Mouse (Mus musculus) brain, embryonic 18.5 days (tissue): Measurements from ENCODE around the gene Gba2.

Experiments
- DNase-seq: peaks from one replicate; pipeline ENCODE4 v3.0.0-alpha.2; 2012; ENCODE audit warnings: low read depth, low spot score

Gene Gba2

DNA sequence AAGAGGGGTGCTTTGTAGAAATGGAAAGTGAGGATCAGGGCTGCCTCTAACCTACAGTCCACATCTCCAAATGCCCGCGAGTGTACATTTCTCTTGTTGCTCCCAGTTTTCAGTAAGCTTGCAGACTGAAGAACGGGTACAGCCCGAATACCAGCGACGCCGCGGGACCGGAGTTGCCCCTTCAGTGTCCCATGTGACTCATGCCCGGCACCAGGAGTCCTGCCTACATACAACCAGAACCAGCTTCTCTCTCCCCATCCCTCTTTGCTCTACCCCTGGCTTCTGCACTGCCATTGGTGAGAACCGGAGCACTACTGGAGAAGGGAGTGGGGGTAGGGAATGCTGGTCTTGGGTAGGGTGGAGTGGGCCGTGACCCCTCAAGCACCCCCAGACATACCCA, 2.7 kb upstream of the Gba2 start:
- no peak for DNase-seq

DNA sequence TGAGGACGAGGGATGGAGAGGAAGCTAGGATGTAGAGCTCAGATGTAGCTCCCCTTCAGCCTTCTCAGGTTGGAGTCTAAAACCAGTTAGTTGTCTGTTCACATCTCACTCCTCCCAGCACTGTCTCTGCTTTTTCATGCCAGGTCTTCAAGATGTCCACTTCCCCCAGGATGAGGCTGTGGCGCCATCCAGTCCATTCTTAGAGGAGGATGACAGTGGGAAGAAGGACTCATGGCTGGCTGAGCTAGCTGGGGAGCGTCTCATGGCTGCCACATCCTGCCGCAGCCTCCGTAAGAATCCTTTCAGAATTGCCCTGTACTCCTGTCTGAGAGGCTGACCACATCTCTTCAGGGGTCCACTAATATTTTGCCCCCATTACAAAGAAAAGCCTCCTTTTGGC, 2.0 kb upstream of the Gba2 start:
- DNase-seq: no peak

DNA sequence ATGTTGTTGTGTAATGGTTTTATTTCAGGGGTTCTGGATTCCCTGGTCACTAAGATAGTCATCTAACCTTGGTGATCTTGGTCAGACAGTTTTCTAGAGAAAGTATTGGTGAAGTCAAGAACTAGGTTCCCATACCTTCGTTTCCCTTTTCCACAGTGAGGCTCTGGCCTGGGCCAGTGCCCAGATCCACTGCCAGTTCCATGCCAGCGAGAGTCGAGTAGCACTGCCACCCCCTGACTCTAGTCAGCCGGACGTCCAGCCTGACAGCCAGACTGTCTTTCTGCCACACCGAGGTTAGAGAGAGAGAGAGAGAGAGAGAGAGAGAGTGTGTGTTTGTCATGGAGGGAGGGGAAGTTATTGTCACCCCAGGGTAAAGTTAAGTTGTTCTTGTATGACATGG, 1.1 kb upstream of the Gba2 start:
- DNase-seq: no peak

DNA sequence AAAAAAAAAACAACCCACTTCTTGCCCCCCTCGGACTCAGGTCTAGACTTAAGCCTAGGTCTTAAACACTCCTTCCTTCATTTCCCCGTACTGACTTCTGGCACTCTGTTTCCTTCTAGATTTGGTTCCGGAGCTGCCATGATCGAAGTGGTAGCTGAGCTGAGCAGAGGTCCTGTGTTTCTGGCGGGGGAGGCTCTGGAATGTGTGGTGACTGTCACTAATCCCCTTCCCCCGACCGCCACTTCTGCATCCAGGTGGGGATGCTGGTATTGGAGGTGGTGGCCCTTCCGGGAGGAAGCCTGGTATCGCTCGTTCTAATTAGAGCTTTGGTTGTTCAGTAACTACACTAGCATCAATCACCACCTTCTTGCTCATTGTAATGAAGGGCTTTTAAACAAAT, 583 bp upstream of the Gba2 start:
- DNase-seq: no peak

DNA sequence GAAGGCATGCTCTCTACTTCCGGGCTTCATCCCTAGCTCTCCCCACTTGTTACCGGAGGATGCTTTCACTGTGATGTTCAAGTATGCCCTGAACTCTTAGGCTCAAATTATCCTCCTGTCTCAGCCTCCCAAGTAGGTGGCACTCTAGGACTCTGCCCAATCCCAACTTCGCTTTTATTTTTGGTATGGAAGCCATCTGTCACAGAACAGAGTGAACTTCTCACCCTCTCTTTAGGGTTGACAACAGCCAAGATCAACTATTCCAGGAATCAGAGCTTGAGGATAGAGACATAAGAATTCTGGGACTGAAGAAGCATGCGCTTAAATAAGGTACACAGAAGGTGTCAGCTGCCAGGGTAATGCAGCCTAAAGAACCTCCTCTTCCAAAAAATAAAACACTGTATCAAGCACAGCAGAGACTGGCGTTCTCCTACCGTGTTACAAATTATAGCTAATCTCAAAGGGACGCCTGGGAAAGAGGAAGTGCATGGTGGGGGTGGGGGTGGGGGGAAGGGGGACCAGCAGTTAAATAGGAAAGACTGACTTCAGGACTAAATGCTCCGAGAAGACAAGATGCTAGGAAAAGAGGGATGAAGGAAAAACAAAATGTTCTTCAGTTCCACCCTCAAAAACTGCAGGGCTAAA, 1.3 kb downstream of the Gba2 start:
- DNase-seq: no peak

DNA sequence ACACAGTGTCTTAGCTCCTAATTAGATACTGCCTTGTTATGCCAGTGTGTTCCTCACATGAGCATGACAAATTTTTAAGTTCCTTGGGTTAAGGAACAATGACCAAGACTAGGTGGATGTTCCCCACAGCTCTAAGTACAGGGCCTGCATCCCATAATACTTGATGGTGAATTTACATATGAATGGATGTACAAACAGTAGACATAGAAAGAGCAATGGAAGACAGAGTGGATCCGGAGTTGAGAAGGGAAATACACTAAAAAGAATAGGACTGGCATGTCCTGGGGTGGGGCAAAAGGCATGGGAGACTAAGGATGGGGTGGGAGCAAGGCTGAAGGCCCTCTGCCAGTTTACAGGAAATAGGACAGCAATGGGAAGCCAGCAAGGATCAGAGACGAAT, 3.3 kb downstream of the Gba2 start:
- no peak for DNase-seq

DNA sequence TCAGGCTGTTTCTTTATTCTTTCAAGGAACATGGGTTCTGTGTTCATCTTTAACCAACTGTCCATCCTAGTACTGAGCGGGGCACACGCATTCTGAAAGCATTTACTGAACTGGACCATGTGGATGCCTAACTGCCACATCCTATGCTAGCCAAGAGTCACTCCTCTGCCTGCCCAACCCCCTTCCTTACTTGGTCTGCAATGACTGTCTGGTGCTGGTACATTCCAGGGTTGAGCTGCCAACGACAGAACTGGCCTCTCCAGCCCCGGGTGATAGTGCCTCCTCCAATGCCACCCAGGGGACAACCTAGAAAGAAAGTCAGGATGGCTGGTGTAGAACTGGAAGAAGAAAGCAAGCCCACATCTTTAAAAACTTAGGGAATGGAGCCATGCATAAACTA, 5.1 kb downstream of the Gba2 start:
- no peak for DNase-seq

DNA sequence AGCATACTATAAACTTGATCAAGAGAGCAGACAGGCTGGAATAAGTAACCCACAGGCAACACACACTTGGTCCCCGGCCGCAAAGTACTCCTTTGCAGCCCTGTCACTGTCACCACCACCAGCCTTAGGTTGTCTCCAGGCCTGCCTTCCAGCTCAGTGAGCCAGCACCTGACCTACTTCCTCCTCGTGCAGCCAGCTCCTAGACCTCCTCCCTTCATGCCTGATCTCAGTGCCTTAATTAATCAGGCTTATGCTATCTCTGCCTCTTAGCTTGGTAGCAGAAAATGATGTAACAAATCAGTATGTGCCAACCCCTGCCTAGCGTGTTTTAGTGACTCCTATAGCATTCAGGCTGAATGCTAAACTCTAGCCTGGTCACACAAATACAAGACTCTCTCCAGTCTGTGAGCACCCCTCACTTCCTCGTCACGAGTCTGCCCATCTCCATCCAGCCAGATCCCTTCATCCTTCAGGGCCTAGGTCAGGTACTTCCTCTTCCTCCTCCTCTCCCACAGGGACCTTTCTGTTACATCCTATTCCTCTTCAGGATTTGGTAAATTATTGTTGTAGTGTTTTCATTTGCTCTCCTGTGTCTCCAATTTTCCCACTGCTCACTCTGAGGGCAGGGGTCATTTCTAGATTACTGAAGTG, 7.2 kb downstream of the Gba2 start:
- DNase-seq: no peak

DNA sequence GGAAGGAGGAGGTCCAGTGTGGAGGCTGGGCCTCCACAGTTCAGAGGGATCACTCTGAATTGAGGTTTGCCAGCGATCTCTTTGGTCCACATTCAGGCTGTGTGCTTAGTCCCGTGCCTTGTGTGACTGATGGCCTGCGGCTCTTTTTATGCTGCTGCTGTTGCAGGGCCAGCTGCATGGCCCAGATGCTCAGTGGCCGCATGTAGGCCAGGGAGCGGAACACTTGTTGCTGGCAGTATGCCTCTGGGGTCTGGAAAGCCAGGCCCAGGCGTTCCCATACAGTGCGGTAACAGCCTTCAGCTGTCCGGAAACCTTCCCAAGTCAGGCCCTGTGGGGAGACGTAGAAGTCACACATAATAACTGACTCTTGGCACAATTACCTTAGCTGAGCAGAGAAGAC, 11.5 kb downstream of the Gba2 start:
- DNase-seq: no peak

DNA sequence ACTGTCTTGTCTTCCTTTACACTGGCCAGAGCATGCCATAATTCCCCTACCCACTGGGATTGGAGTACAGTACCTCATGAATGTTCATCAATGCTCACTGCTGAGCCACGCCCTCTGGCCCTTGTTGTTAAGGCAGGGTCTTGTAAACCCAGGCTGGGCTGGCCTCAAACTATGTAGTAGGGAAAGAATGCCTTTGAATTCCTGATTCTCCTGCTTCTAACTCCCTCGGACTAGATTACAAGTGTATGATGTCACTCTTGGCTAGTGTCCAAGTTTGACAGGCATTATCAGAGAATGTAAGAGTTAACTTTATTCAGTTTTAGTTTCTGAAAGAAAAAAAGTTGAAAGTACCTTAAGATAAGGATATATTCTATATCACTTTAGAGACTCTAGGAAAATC, 14.4 kb downstream of the Gba2 start:
- no peak for DNase-seq

DNA sequence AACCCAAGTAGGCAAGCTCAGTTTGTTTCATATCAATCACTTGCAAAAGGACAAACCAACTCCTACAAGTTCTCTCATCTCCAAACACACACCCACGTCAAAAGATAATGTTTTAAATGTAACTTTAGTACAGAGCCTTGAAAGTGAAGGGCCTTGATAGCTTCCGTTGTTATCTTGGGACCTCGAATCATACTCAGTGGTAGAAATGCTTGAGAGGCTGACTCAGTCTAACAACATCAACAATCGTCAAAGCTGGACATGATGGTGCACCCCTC, 15.1 kb downstream of the Gba2 start:
- no peak for DNase-seq

DNA sequence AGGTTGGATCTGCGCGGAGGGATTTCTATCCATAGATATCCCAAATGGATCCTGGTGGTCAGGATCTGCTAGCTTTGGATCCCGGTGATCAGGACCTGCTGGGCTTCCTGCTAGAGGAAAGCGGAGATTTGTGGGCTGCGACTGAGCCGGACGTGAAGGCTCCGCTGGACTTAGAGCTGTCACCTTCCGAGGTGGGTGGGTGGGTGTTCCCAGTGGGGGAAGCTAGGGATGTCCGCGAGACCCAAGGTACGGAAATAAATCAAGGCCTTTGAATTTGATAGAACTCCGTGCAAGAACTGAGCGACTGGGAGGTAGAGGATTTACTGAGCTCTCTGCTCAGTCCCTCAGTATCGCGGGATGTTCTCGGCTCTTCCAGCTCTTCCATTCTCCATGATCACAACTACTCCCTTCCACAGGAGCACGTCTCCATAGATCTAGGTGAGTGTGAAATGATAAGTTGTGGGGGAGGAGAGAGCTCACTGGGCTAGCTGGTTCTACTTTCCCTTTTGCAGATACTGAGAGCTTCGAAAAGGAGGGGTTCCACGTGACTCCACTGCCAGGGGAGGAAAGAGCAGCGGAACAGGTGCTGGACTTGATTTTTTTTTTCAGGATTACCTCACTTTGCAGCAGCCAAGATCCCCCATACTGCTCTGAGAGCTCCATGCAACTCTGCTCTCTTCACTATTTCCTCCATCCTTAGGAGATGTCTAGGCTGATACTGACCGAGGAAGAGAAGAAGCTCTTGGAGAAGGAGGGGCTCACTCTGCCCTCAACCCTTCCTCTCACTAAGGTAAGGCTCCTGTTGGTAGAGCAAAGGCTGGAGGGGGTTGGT, 15.7 kb downstream of the Gba2 start:
- DNase-seq: no peak

DNA sequence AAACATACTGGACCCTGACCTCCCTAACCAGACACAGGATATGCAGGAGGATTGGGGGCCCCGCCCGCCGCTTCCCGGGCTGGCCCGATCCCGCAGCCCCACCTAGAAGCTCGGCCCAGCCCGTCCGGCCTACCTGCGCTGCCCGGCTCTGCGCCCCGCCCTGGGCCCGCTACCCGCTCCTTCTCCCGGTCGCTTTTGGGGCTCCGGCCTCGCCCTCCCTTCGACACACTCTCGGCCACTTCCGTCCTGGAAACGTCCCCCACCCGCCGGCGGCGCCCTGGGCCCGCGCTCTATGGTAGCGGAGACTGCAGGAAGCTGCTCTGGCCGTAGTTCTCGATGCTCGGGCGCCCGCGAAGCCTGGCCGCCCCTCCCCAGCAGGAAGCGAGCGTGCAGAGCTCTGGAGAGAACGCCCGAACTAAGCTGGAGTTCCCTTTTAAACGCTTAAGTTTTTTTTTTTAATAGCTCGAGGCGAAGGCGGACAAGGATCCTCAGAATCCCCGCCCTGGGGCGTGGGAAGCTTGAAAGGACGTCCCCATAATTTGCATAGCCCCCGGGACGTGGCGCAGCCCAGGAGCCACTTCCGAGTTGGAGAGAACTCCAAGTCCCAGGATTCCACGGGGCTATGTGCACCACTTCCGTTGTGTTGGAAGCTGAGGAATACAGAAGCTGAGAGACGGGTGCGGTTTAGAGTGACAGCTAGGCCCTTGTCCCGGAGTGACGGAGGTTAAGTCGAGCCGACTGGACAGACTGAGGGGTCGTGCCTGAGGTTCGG, 16.5 kb downstream of the Gba2 start, which contains the start of the genes Creb3 and Tln1:
Gene Creb3 (plus strand): TSS at position 336 of the 772 bp plus-strand sequence.
Gene Tln1 (minus strand): TSS at position 695 of the 772 bp plus-strand sequence.
- DNase-seq: peak; percentile 90

DNA sequence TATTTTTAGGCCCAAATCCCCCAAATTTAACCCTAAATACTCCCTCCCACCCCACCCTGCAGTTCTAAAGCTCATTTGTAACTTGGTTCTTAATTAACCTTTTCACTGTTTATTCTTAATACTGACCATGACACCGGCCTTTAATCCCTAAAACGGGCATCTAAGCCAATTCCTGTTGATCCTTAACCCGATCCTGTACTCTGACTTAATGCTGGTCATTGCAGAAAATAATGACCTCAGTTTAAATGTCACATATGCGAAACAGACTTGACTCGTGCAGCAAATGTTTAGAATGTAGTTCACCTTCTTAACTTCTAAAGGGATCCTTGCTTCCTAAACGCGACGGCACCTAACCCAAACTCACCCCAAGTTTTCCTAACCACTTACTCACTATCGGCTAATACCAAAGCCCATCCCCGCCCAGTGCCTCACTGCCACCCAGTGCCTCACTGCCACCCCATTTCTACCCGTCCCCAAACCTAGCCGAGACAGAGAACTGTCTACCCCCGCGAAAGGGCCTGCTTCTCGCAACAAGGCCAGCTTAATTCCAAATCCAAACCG, 17.2 kb downstream of the Gba2 start:
- no peak for DNase-seq

DNA sequence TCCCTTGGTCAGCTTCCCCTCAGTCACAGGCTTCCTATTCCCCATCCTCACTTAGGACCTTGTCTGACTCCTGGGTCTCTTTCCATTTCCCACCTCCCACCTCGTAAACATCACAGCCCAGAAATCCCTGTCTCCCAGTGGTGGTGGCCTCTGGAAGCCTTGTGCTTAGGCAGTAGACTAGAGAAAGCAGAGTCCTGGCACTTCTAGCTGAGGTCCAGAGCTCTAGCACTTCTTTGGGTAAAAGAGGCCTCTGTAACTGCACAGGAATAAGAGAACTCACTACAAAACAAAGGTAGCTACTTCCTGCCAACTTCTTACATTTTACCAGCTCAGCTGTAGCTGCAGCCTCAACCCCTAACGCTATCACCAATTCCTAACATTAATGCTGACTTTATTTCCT, 17.7 kb downstream of the Gba2 start:
- no peak for DNase-seq

DNA sequence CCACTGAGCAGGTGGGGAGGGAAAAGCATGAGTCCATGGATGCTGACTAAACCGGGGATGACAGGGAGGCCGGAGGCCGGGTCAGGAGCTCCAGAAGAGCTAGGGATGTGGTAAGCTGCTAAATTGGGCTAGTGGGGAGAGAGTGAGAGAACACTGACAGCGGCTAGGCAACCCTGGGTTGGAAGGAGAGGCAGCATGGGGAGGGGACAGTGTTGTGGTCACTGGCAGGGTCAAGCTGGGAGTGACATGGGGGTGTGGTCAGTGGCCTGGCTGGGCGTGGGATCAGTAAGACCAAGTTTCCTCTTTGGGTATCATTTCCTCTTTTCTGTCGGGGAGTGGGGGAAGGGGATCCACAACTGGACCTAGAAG, 18.4 kb downstream of the Gba2 start:
- DNase-seq: no peak

DNA sequence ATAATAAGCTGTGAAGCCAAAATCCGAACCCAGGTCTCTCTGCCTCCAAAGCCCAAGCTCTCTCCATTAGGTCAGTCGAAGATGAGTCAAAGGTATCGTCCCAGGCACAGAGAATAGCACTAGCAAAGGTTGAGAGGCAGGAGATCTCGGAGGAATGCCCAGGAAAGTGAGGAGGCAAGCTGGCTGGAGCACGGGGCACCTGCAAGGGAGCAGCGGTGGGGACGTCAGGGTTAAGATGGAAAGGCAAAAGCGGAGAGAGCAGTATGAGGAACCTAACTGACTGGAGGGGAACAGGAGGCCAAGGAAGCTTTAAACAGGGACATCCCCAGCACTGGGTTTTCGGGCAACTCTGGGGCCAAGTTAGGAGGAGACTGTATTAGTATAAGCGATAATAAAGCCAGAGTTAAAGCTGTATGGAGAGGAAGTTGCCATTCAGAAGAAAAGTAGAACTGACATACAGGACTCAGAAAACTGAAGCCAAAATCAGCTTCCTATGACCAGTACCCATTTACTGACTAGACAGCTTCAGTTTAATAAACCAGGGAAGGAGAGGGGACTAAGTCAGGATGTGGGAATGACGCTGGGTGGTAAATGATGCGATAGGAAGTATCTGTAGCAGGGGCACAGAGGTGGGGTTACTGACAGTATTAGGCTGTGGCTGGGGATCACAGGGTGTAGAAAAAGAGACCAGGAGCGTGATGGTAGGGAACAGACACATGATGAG, 19.0 kb downstream of the Gba2 start:
- DNase-seq: no peak

DNA sequence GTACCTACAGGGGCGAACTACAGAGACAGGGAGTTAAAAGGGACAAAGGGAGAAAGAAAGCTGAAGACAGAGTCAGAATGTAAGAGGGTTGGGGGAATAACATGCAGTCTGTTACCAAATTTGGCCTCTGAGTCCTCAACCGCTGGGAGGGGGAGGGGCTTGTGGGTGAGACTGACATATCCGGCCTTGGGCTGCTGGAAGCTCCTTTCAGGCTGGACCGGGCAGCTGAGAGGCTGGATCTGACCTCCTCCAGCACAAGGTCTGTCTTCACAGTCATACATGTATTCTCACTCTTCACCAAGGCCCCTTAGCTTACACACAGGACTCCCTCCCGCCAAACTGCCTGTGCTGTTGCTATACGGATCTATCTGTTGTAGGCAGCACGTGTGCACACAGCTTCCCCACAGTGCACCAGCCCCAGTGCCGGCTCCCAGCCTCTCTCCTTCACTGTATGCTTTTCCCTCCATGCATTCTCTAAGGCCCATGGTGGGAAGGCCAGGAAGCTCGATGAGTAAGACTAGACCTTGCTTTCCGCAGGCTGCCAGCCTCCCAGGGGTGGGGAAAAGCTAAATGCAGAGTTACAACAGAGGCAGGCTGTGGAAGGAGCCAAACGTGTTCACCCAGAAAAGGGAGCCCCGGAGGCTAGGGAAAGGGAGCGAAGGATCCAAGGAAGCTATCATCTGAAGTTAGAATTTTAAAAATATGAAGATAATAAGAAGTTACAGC, 19.9 kb downstream of the Gba2 start:
- DNase-seq: no peak

DNA sequence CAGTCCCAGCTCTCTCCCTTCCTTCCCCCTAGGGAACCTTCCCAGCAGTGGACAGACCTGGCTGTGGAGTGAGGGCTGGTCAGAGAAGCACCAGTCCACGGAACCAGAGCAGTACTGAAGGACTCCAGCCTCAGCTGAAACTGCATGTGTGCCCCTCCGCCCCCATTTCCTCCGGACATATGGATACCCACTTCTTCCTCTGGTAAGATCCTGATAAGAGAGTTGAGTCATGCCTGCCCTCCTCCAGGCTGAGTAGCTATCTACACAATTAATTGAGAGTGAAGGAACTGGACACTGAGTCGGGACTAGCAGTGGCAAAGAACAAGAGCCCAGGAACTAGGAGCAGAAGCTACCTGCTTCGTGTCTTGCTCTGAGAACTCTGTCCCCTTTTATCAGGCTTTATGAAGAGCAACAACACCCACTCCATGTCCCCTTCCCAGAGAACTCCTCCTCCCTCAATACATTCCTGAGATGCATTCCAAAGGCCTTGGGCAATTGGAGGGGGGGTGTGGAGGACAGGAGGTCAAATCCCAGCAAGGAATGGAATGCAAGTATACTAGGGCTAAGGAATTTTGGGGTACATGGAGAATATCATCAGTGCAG, 20.5 kb downstream of the Gba2 start:
- no peak for DNase-seq

DNA sequence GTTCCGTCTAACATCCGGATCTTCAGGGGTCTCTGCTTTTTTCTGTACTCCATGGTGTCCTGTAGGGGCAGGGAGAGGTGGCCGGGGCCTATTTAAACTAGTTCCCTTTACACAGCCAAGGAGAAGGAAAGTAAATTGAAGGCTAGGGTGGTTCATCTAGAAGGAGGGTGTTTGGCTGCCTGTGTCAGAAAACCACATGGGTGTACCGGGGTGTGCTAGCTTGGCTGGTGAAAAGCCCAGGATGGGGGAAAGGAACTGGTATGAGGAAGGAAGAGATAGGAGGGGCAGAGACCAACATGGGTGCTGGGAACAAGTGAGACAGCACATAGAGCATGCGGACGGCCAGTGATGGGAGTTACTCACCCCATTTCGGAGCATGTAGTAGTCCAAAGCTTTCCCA, 22.7 kb downstream of the Gba2 start:
- no peak for DNase-seq
